Mouse (Mus musculus) heart, postnatal 0 days (tissue): ENCODE results near the gene Rap1gap2. TPM values are rescaled to one million over a fixed set of nuclear protein-coding genes. Genes with fewer than 3 reads are reported as not detected.

ENCODE experiments used
- ATAC-seq: fragments of 200-750 bp; cut with Nextera tagmentation; 2 replicates; pipeline ENCODE4 v1.8.0; 2017; ENCODE audit warnings: low read depth, moderate number of reproducible peaks, moderate library complexity; ENCODE audit not compliant: insufficient read depth
- DNase-seq: peaks from one replicate; pipeline ENCODE4 v3.0.0-alpha.2; 2016; ENCODE audit warnings: low spot score
- H3K27ac ChIP-seq: fragments of 300-500 bp; sonication (generic); 2 replicates; pipeline ENCODE4 v1.5.1; 2014; ENCODE audit warnings: low read depth, mild to moderate bottlenecking
- H3K27me3 ChIP-seq: fragments of 300-500 bp; sonication (generic); 2 replicates; pipeline ENCODE4 v1.6.1; 2014; ENCODE audit warnings: low read length, mixed read lengths; ENCODE audit not compliant: control insufficient read depth, insufficient read depth
- H3K36me3 ChIP-seq: fragments of 300-500 bp; sonication (generic); replicated peaks from 2 replicates; pipeline ENCODE4 v1.6.1; 2014; ENCODE audit warnings: low read length, mixed read lengths; ENCODE audit not compliant: control insufficient read depth, insufficient read depth
- H3K4me1 ChIP-seq: fragments of 300-500 bp; sonication (generic); 2 replicates; pipeline ENCODE4 v1.6.1; 2014; ENCODE audit warnings: antibody characterized with exemption; ENCODE audit not compliant: control insufficient read depth, insufficient read depth
- H3K4me2 ChIP-seq: fragments of 300-500 bp; sonication (generic); 2 replicates; pipeline ENCODE4 v1.6.1; 2014; ENCODE audit warnings: low read depth, mild to moderate bottlenecking, low read length, moderate library complexity
- H3K4me3 ChIP-seq: fragments of 300-500 bp; sonication (generic); 2 replicates; pipeline ENCODE4 v1.5.1; 2014; ENCODE audit warnings: low read depth, low read length
- H3K9ac ChIP-seq: fragments of 300-500 bp; sonication (generic); replicated peaks from 2 replicates; pipeline ENCODE4 v1.6.1; 2014; ENCODE audit warnings: low read depth, low read length, mixed read lengths
- H3K9me3 ChIP-seq: fragments of 300-500 bp; sonication (generic); replicated peaks from 2 replicates; pipeline ENCODE4 v1.6.1; 2016; ENCODE audit warnings: low read length; ENCODE audit not compliant: control insufficient read depth
- CTCF ChIP-seq: IDR thresholded peaks from 2 replicates; pipeline ENCODE4 v1.5.1; 2016; ENCODE audit warnings: antibody characterized with exemption, control low read depth, low read depth
- EP300 ChIP-seq: IDR thresholded peaks from 2 replicates; pipeline ENCODE4 v1.6.1; 2016; ENCODE audit warnings: antibody characterized with exemption, low read depth
- WGBS: fragments of 180-500 bp; shearing (Covaris S2); extraction: QIAGEN DNeasy Blood & Tissue Kit; methylation state at CpG from one replicate; pipeline ENCODE4 v1.1.7; 2014; 5-methylcytosine and 5-hydroxymethylcytosine counted together
- polyA plus RNA-seq: library from polyadenylated mRNA; unstranded; fragments of >200 nt; fragmentation: Nextera tagmentation; extraction: Ambion mirVana; gene quantifications from 2 replicates; pipeline ENCODE4 v1.2.1, GENCODE M21; 2015
- total RNA-seq: library from RNA; depleted of rRNA; stranded (reverse); fragments of >200 nt; gene quantifications from 2 replicates; pipeline ENCODE4 v1.2.3, GENCODE M21; 2014; ENCODE audit warnings: low replicate concordance

Rap1gap2 gene
- total and polyA plus RNA-seq, 2 experiments from 2014 or later = 5.6 to 16.5 TPM

DNA sequence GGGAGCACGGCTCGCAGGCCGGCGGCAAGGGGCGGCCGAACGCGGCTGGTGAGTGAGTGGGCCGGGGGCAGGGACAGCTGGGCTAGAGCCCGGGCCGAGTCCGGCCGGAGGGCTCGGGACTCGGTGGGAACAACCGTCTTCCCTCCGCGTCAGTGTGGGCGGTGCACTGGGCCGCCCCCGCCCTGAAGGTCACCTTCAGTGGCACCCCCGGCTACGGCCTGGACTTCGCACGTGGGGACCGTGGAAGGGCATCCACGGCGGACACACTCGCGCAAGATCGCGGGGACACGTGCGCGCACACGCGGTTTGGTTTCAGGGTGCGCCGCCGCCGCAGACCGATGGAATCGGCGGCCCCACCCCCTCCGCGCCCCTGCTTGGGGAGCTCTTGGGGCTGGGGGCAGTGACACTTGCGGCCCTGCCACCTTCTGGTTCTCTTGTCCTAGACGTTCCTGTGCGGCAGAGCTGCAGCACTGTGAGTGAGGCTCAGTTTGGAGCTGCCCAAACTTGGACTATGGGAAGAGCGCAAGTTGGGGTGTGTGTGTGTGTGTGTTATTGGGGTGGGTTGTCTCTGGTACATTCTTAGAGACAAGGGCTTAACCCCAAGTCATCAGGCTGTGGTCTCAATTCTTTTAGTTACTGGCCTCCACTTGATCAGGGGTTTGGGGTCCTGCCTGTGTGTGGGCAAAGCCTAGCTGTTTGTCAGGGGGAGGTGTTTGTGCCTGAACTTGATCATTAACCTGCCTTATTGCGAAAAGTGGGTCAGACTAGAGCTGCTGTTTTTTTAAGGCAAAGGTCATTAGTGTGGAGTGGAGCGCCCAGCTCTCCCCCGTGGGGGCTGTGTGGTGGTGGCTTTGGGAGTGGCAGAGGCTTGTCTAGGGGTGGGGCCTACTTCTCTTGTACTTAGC lies 39.2 kb upstream of the Rap1gap2 start:
- peak overlapping the region; percentile 96 for H3K4me2 ChIP-seq
- peak; percentile 56 for DNase-seq
- under 1% methylated on average over 38 of the region's 53 CpGs for WGBS
- ATAC-seq = peak; percentile 18
- peak overlapping the region; percentile 94 for H3K27ac ChIP-seq
- peaks cover 35% of the 10 kb centered on the region for H3K4me1 ChIP-seq
- no peaks in the 10 kb centered on the region for H3K9me3 ChIP-seq
- H3K36me3 ChIP-seq = no peaks in the 10 kb centered on the region
- peak overlapping the region; percentile 99 for H3K4me3 ChIP-seq
- no peak for TF ChIP-seq EP300
- TF ChIP-seq CTCF = no peak
- H3K9ac ChIP-seq = peak overlapping the region; percentile 97
- H3K27me3 ChIP-seq = no peaks in the 10 kb centered on the region

DNA sequence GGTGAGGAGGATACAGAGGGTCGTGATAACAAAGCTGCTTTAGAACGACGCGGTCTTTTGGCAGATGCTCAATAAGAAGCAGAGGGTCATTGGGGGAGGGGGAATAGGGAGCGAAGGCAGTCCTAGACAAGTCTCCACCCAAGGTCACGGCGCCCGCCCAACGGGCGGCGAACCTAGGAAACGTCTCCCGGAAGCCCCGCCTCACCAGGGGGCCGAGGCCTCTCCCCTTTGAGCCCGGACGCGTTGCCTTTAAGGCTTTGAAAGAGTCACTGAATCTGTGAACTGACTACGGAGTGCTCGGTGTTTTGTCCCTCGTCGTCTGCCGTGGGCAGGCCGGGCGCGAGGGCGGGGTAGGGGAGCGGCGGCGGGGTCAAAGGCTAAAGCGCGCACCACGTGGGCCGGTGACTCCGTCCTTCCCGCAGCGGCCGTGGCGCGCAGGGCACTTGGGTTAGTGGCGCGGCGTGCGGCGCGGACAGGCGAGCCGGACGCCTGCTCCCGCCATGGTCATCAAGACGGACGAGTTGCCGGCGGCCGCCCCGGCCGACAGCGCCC lies 38.5 kb upstream of the Rap1gap2 start, which contains the start of gene Cluh:
Gene Cluh (plus strand): TSS at position 401 of the 552 bp plus-strand sequence.
- peak; percentile 88; the same call in 1 of the 2 replicates for TF ChIP-seq EP300
- no peak for TF ChIP-seq CTCF

DNA sequence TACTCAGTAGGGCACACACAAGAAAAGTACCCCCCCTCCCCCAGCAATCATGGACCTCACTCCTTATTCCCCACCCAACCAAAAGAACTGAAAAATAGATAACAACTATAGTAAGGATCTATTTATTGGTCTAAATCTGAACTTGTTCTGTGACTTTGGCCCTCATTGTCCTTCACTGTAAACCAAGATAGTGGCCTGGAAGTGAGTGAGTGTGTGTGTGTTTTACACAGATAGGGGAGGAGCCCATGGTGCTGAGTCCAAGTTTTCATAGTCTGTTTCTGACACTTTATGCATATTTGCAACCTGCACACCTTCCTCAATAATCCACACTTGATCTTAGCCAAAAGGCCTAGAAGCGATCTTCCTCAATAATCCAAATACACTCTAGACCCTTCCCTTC lies 38.0 kb upstream of the Rap1gap2 start:
- peak overlapping the region; percentile 97 for H3K9ac ChIP-seq
- peak overlapping the region; percentile 94 for H3K27ac ChIP-seq
- peak overlapping the region; percentile 96 for H3K4me2 ChIP-seq
- TF ChIP-seq CTCF (no peak), EP300 (no peak)
- DNase-seq = peak; percentile 19
- H3K4me1 ChIP-seq = peaks cover 29% of the 10 kb centered on the region
- H3K9me3 ChIP-seq = no peaks in the 10 kb centered on the region
- no peak for ATAC-seq
- peak overlapping the region; percentile 99 for H3K4me3 ChIP-seq
- no peaks in the 10 kb centered on the region for H3K27me3 ChIP-seq
- no peaks in the 10 kb centered on the region for H3K36me3 ChIP-seq
- WGBS = 16% methylated on average over 1 of the region's 1 CpGs

More for the DNA sequence above, 38.5 kb upstream of the Rap1gap2 start, which contains the start of gene Cluh:
- DNase-seq (peak; percentile 98), ATAC-seq (peak; percentile 93)
- peak within 1 kb of the TSS; percentile 99 for H3K4me3 ChIP-seq
- H3K9ac ChIP-seq = peak within 1 kb of the TSS; percentile 97
- H3K27me3 ChIP-seq = no peaks in the 10 kb centered on the region
- peak within 1 kb of the TSS; percentile 94 for H3K27ac ChIP-seq
- H3K9me3 ChIP-seq = no peaks in the 10 kb centered on the region
- H3K4me1 ChIP-seq = peaks cover 29% of the 10 kb centered on the region
- no peaks in the 10 kb centered on the region for H3K36me3 ChIP-seq
- H3K4me2 ChIP-seq = peak within 1 kb of the TSS; percentile 96
- WGBS = under 1% methylated on average over 52 of the region's 58 CpGs

DNA sequence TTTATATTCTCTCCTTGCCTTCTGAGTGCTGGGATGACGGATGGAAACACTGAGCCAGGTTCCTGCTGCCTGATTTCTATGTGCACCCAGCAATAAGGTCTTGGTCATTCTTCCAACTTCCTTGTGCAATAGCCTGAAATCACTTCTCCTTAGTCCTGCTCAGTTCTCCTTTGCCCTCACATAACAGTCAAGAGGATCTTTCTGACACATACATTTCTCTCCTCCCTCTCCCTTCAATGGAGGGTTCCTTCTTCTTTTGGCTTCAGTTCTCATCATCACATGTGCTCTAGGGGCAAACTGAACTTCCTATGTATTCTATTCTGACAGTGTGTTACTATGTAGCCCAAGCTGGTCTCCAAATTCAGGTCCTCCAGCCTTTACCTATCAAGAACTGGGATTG lies 37.3 kb upstream of the Rap1gap2 start:
- Histone ChIP-seq H3K9ac (no peak overlapping the region), H3K27me3 (no peaks in the 10 kb centered on the region), H3K4me3 (no peak overlapping the region), H3K4me2 (no peak overlapping the region), H3K36me3 (no peaks in the 10 kb centered on the region), H3K27ac (peak overlapping the region; percentile 94), H3K4me1 (peaks cover 27% of the 10 kb centered on the region), H3K9me3 (no peaks in the 10 kb centered on the region)
- DNase-seq (no peak), ATAC-seq (no peak)
- TF ChIP-seq CTCF = no peak
- no peak for TF ChIP-seq EP300
- 83% methylated on average over 1 of the region's 1 CpGs for WGBS

DNA sequence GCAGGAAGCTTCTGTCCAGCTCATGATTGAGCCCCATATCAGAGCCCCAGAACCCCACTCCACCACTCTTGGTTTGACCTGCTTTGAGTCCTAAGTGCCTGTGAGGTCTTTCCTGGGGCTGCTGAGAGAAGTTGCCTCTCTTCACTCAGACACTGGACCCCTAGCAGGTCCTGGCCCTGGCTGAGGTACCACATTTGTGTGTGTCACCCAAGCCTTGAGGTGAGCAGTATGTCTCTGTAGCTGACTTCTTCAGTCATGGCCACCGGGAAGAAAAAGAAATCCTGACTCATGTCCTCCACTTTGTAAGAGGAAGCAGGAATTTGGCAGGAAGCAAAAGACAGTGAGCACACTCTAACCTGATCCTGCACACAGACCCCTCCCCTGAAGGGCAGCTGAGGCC lies 28.9 kb upstream of the Rap1gap2 start:
- Histone ChIP-seq H3K4me3 (no peak overlapping the region), H3K4me1 (peaks cover 22% of the 10 kb centered on the region), H3K9me3 (no peaks in the 10 kb centered on the region), H3K4me2 (peak overlapping the region; percentile 91; the same call in 1 of the 2 replicates), H3K27me3 (no peaks in the 10 kb centered on the region), H3K27ac (peak overlapping the region; percentile 93), H3K36me3 (no peaks in the 10 kb centered on the region), H3K9ac (no peak overlapping the region)
- DNase-seq (no peak), ATAC-seq (no peak)
- no peak for TF ChIP-seq EP300
- TF ChIP-seq CTCF = no peak
- 32% methylated on average over 1 of the region's 1 CpGs for WGBS
